Mouse (Mus musculus) stomach, postnatal 0 days (tissue): ENCODE results near the gene Slc28a3. TPM values are rescaled to one million over a fixed set of nuclear protein-coding genes. Genes with fewer than 3 reads are reported as not detected.

Experiments
- ATAC-seq: fragments of 200-750 bp; cut with Nextera tagmentation; 2 replicates; pipeline ENCODE4 v1.8.0; 2017; ENCODE audit not compliant: low FRiP score, low TSS enrichment
- DNase-seq: peaks from one replicate; pipeline ENCODE4 v3.0.0-alpha.2; 2016; ENCODE audit warnings: low spot score
- H3K27ac ChIP-seq: fragments of 300-500 bp; sonication (generic); replicated peaks from 2 replicates; pipeline ENCODE4 v1.5.1; 2014; ENCODE audit warnings: mild to moderate bottlenecking, control low read depth
- H3K27me3 ChIP-seq: fragments of 300-500 bp; sonication (generic); 2 replicates; pipeline ENCODE4 v1.6.1; 2014; ENCODE audit warnings: low read length; ENCODE audit not compliant: control insufficient read depth, insufficient read depth
- H3K36me3 ChIP-seq: fragments of 300-500 bp; sonication (generic); 2 replicates; pipeline ENCODE4 v1.6.1; 2014; ENCODE audit warnings: low read length, mixed read lengths; ENCODE audit not compliant: control insufficient read depth, insufficient read depth
- H3K4me1 ChIP-seq: fragments of 300-500 bp; sonication (generic); replicated peaks from 2 replicates; pipeline ENCODE4 v1.6.1; 2014; ENCODE audit warnings: antibody characterized with exemption; ENCODE audit not compliant: control insufficient read depth, insufficient read depth
- H3K4me2 ChIP-seq: fragments of 300-500 bp; sonication (generic); replicated peaks from 2 replicates; pipeline ENCODE4 v1.6.1; 2014; ENCODE audit warnings: low read depth, mild to moderate bottlenecking, control low read depth, moderate library complexity
- H3K4me3 ChIP-seq: fragments of 300-500 bp; sonication (generic); 2 replicates; pipeline ENCODE4 v1.5.1; 2014; ENCODE audit warnings: low read depth, low read length, control low read depth
- H3K9ac ChIP-seq: fragments of 300-500 bp; sonication (generic); 2 replicates; pipeline ENCODE4 v1.6.1; 2014; ENCODE audit warnings: mild to moderate bottlenecking, low read length, control low read depth, mixed read lengths
- H3K9me3 ChIP-seq: fragments of 300-500 bp; sonication (generic); 2 replicates; pipeline ENCODE4 v1.6.1; 2016; ENCODE audit warnings: low read length; ENCODE audit not compliant: control insufficient read depth
- CTCF ChIP-seq: IDR thresholded peaks from 2 replicates; pipeline ENCODE4 v1.5.1; 2016; ENCODE audit warnings: antibody characterized with exemption, low read depth, mild to moderate bottlenecking, moderate library complexity
- EP300 ChIP-seq: optimal IDR thresholded peaks from 2 replicates; pipeline ENCODE3; 2016; ENCODE audit warnings: antibody characterized with exemption
- WGBS: fragments of 180-500 bp; shearing (Covaris S2); extraction: QIAGEN DNeasy Blood & Tissue Kit; methylation state at CpG from one replicate; pipeline ENCODE4 v1.1.7; 2014; 5-methylcytosine and 5-hydroxymethylcytosine counted together
- polyA plus RNA-seq: library from polyadenylated mRNA; unstranded; fragments of >200 nt; fragmentation: Nextera tagmentation; extraction: Ambion mirVana; gene quantifications from 2 replicates; pipeline ENCODE4 v1.2.1, GENCODE M21; 2015

The Slc28a3 gene
- polyA plus RNA-seq, 1 experiment from 2014 or later: 6.9 TPM

GRCm38 (mm10) chr13:58509241-58509640 lies 101.4 kb downstream of the Slc28a3 start:
- ATAC-seq: no peak
- Histone ChIP-seq H3K9me3 (no peaks in the 10 kb centered on the region), H3K9ac (no peak overlapping the region), H3K36me3 (no peaks in the 10 kb centered on the region), H3K27me3 (no peaks in the 10 kb centered on the region), H3K4me2 (no peak overlapping the region), H3K27ac (no peak overlapping the region), H3K4me3 (no peak overlapping the region), H3K4me1 (no peaks in the 10 kb centered on the region)
- TF ChIP-seq CTCF (no peak), EP300 (no peak)
- no peak for DNase-seq
- WGBS: 42% methylated on average over 3 of the region's 3 CpGs

- H3K27ac ChIP-seq: no peak overlapping the region
- no peak overlapping the region for H3K4me2 ChIP-seq
- no peaks in the 10 kb centered on the region for H3K36me3 ChIP-seq
- H3K4me1 ChIP-seq: no peaks in the 10 kb centered on the region
- DNase-seq: no peak
- H3K9me3 ChIP-seq: no peaks in the 10 kb centered on the region
- 72% methylated on average over 2 of the region's 2 CpGs for WGBS
- no peak overlapping the region for H3K4me3 ChIP-seq
- no peak for ATAC-seq
- H3K9ac ChIP-seq: no peak overlapping the region
- TF ChIP-seq CTCF (no peak), EP300 (no peak)
- H3K27me3 ChIP-seq: no peaks in the 10 kb centered on the region
Observed at GRCm38 (mm10) chr13:58503610-58504009, 107.1 kb downstream of the Slc28a3 start.

GRCm38 (mm10) chr13:58497809-58498208 lies 112.9 kb downstream of the Slc28a3 start:
- H3K4me2 ChIP-seq: no peak overlapping the region
- H3K27ac ChIP-seq: no peak overlapping the region
- 56% methylated on average over 12 of the region's 12 CpGs for WGBS
- peak; percentile 80 for ATAC-seq
- DNase-seq: peak; percentile 42
- H3K36me3 ChIP-seq: no peaks in the 10 kb centered on the region
- H3K27me3 ChIP-seq: no peaks in the 10 kb centered on the region
- TF ChIP-seq EP300: no peak
- no peak for TF ChIP-seq CTCF
- H3K9me3 ChIP-seq: no peaks in the 10 kb centered on the region
- H3K9ac ChIP-seq: no peak overlapping the region
- no peak overlapping the region for H3K4me3 ChIP-seq
- H3K4me1 ChIP-seq: no peaks in the 10 kb centered on the region

Other genes with a start within 250 kb of the Slc28a3 start
- gene 2210016F16Rik, start 225.7 kb downstream of the Slc28a3 start, polyA plus RNA-seq: 30.2 and 30.5 TPM in 2 replicates
- 11.1 and 12.5 TPM in 2 replicates for gene Rmi1, start 208.6 kb downstream of the Slc28a3 start, polyA plus RNA-seq
- gene Hnrnpk, start 207.5 kb downstream of the Slc28a3 start, polyA plus RNA-seq: 552 and 570 TPM in 2 replicates
- gene Ntrk2, start 195.7 kb upstream of the Slc28a3 start, polyA plus RNA-seq: 1.7 and 1.9 TPM in 2 replicates